Mouse (Mus musculus) thymus, postnatal 14 days (tissue): ENCODE results near the gene Sdc4.
A peak's percentile ranks its signal among the peaks of the same experiment; 100 is the strongest.

Source experiments
- DNase-seq: peaks from one replicate; pipeline ENCODE4 v3.0.0; 2021

Sdc4 gene

GRCm38 (mm10) chr2:164443460-164444000, at the start of gene Sdc4:
Gene Sdc4, minus strand, starts transcription at chr2:164443887.
- no peak for DNase-seq

- no peak for DNase-seq
Observed at GRCm38 (mm10) chr2:164487812-164488211, 44.1 kb upstream of the Sdc4 start.

GRCm38 (mm10) chr2:164487115-164487527, 43.4 kb upstream of the Sdc4 start:
- DNase-seq: no peak

- peak; percentile 13 for DNase-seq
Observed at GRCm38 (mm10) chr2:164486258-164487114, 42.8 kb upstream of the Sdc4 start.

- no peak for DNase-seq
Observed at GRCm38 (mm10) chr2:164485681-164486257, 42.1 kb upstream of the Sdc4 start, which contains the start of gene Dbndd2. Gene Dbndd2, plus strand, starts transcription at chr2:164486106.

- no peak for DNase-seq
Observed at GRCm38 (mm10) chr2:164473624-164474023, 29.9 kb upstream of the Sdc4 start, which contains the start of gene Trp53tg5. Gene Trp53tg5, minus strand, starts transcription at chr2:164473724.

GRCm38 (mm10) chr2:164470254-164470653, 26.6 kb upstream of the Sdc4 start:
- peak; percentile 65 for DNase-seq

- DNase-seq: no peak
Observed at GRCm38 (mm10) chr2:164466787-164467186, 23.1 kb upstream of the Sdc4 start.

- no peak for DNase-seq
Observed at GRCm38 (mm10) chr2:164465161-164465560, 21.5 kb upstream of the Sdc4 start.

- DNase-seq: peak; percentile 96
Observed at GRCm38 (mm10) chr2:164460745-164461551, 17.3 kb upstream of the Sdc4 start, which contains the start of gene Gm20458. Gene Gm20458, plus strand, starts transcription at chr2:164460967.

- no peak for DNase-seq
Observed at GRCm38 (mm10) chr2:164458535-164458934, 14.8 kb upstream of the Sdc4 start.

- no peak for DNase-seq
Observed at GRCm38 (mm10) chr2:164457942-164458341, 14.3 kb upstream of the Sdc4 start.

GRCm38 (mm10) chr2:164456864-164457300, 13.2 kb upstream of the Sdc4 start, which contains the start of gene Sys1:
Gene Sys1, plus strand, starts transcription at chr2:164456964.
- no peak for DNase-seq

- DNase-seq: no peak
Observed at GRCm38 (mm10) chr2:164456413-164456812, 12.7 kb upstream of the Sdc4 start.

- DNase-seq: no peak
Observed at GRCm38 (mm10) chr2:164455421-164456190, 11.9 kb upstream of the Sdc4 start.

GRCm38 (mm10) chr2:164454846-164455245, 11.2 kb upstream of the Sdc4 start:
- no peak for DNase-seq

GRCm38 (mm10) chr2:164453887-164454500, 10.3 kb upstream of the Sdc4 start:
- no peak for DNase-seq

- DNase-seq: no peak
Observed at GRCm38 (mm10) chr2:164453047-164453757, 9.5 kb upstream of the Sdc4 start.

GRCm38 (mm10) chr2:164452000-164452676, 8.5 kb upstream of the Sdc4 start:
- DNase-seq: no peak
